Mouse (Mus musculus) hindbrain, embryonic 11.5 days (tissue): ENCODE measurements around the gene Armcx6. TPM values are rescaled to one million over a fixed set of nuclear protein-coding genes. Genes with fewer than 3 reads are reported as not detected.
"Not testable (repeated sequence)": the region's sequence is repeated elsewhere in the genome, so short reads cannot be mapped to it uniquely, and the experiment has no call there.

Source experiments
- ATAC-seq: fragments of 200-750 bp; cut with Nextera tagmentation; 2 replicates; pipeline ENCODE4 v1.8.0; 2017; ENCODE audit warnings: mild to moderate bottlenecking, moderate TSS enrichment, moderate library complexity; ENCODE audit not compliant: low FRiP score
- DNase-seq: peaks from one replicate; pipeline ENCODE4 v3.0.0-alpha.2; 2015; ENCODE audit warnings: low spot score
- H3K27ac ChIP-seq: fragments of 300-500 bp; sonication (generic); 2 replicates; pipeline ENCODE4 v1.5.1; 2014; ENCODE audit warnings: mild to moderate bottlenecking, low read depth, low read length
- H3K27me3 ChIP-seq: fragments of 300-500 bp; sonication (generic); 2 replicates; pipeline ENCODE4 v1.6.1; 2014; ENCODE audit warnings: mild to moderate bottlenecking, low read length, moderate library complexity, mixed read lengths; ENCODE audit not compliant: control insufficient read depth, insufficient read depth
- H3K36me3 ChIP-seq: fragments of 300-500 bp; sonication (generic); 2 replicates; pipeline ENCODE4 v1.6.1; 2014; ENCODE audit warnings: mild to moderate bottlenecking, low read length, moderate library complexity, mixed read lengths; ENCODE audit not compliant: control insufficient read depth, insufficient read depth
- H3K4me1 ChIP-seq: fragments of 300-500 bp; sonication (generic); replicated peaks from 2 replicates; pipeline ENCODE4 v1.6.1; 2014; ENCODE audit warnings: low read length, mixed read lengths; ENCODE audit not compliant: control insufficient read depth, insufficient read depth
- H3K4me2 ChIP-seq: fragments of 300-500 bp; sonication (generic); replicated peaks from 2 replicates; pipeline ENCODE4 v1.6.1; 2014; ENCODE audit warnings: mild to moderate bottlenecking, low read depth, low read length
- H3K4me3 ChIP-seq: fragments of 300-500 bp; sonication (generic); 2 replicates; pipeline ENCODE4 v1.5.1; 2014; ENCODE audit warnings: low read depth, low read length
- H3K9ac ChIP-seq: fragments of 300-500 bp; sonication (generic); 2 replicates; pipeline ENCODE4 v1.6.1; 2014; ENCODE audit warnings: low read depth, low read length
- H3K9me3 ChIP-seq: fragments of 300-500 bp; sonication (generic); 2 replicates; pipeline ENCODE4 v1.6.1; 2016; ENCODE audit warnings: low read length; ENCODE audit not compliant: control insufficient read depth
- WGBS: fragments of 180-500 bp; shearing (Covaris S2); extraction: QIAGEN DNeasy Blood & Tissue Kit; methylation state at CpG from one replicate; pipeline ENCODE4 v1.1.7; 2014; 5-methylcytosine and 5-hydroxymethylcytosine counted together
- polyA plus RNA-seq: library from polyadenylated mRNA; unstranded; fragments of >200 nt; fragmentation: Nextera tagmentation; extraction: Ambion mirVana; gene quantifications from 2 replicates; pipeline ENCODE4 v1.2.1, GENCODE M21; 2014

The Armcx6 gene
- polyA plus RNA-seq: 16.5 and 19.1 TPM in 2 replicates

GRCm38 (mm10) chrX:134750764-134751592 is at the start of gene Armcx6:
TSS of gene Armcx6 (minus strand) at chrX:134751417.
- peak within 1 kb of the TSS; percentile 46 for H3K4me3 ChIP-seq
- H3K4me2 ChIP-seq: peak within 1 kb of the TSS; percentile 58
- no peaks in the 10 kb centered on the region; the same call in 1 of the 2 replicates for H3K4me1 ChIP-seq
- H3K27me3 ChIP-seq: peaks cover 2% of the 10 kb centered on the region; the same call in 1 of the 2 replicates
- DNase-seq (peak; percentile 76), ATAC-seq (peak; percentile 88)
- H3K9me3 ChIP-seq: no peaks in the 10 kb centered on the region
- peak within 1 kb of the TSS; percentile 53 for H3K27ac ChIP-seq
- H3K36me3 ChIP-seq: no peaks in the 10 kb centered on the region
- H3K9ac ChIP-seq: peak within 1 kb of the TSS; percentile 58
- 16% methylated on average over 35 of the region's 36 CpGs for WGBS

GRCm38 (mm10) chrX:134787728-134788127 is 36.5 kb upstream of the Armcx6 start:
- Histone ChIP-seq H3K4me3 (no peak overlapping the region), H3K9ac (no peak overlapping the region), H3K9me3 (no peaks in the 10 kb centered on the region), H3K4me2 (no peak overlapping the region), H3K27me3 (no peaks in the 10 kb centered on the region), H3K27ac (no peak overlapping the region), H3K36me3 (no peaks in the 10 kb centered on the region), H3K4me1 (no peaks in the 10 kb centered on the region)
- DNase-seq (no peak), ATAC-seq (no peak)
- 86% methylated on average over 4 of the region's 4 CpGs for WGBS

GRCm38 (mm10) chrX:134763428-134764198 is 12.4 kb upstream of the Armcx6 start:
- H3K4me3 ChIP-seq, H3K9me3 ChIP-seq, H3K36me3 ChIP-seq, H3K27ac ChIP-seq, H3K9ac ChIP-seq, H3K4me1 ChIP-seq, H3K27me3 ChIP-seq, H3K4me2 ChIP-seq, DNase-seq: not testable (repeated sequence)
- WGBS: 46% methylated on average over 3 of the region's 4 CpGs
- peak; percentile 54; the same call in 1 of the 2 replicates for ATAC-seq

- Histone ChIP-seq H3K27ac (no peak overlapping the region), H3K4me1 (no peaks in the 10 kb centered on the region), H3K36me3 (no peaks in the 10 kb centered on the region)
Observed at GRCm38 (mm10) chrX:134757293-134757995, 6.2 kb upstream of the Armcx6 start.

GRCm38 (mm10) chrX:134756434-134757292 is 5.4 kb upstream of the Armcx6 start, which contains the start of gene Armcx3:
TSS of gene Armcx3 (plus strand) at chrX:134756595.
- no peaks in the 10 kb centered on the region; the same call in 1 of the 2 replicates for H3K27me3 ChIP-seq
- peak; percentile 64 for DNase-seq
- peak within 1 kb of the TSS; percentile 35 for H3K4me2 ChIP-seq
- no peaks in the 10 kb centered on the region for H3K36me3 ChIP-seq
- H3K4me3 ChIP-seq: peak within 1 kb of the TSS; percentile 56
- peak within 1 kb of the TSS; percentile 50 for H3K9ac ChIP-seq
- 0 out of 2 replicates have a peak within 1 kb of the TSS, but pooled peaks have one; percentile 7 for H3K27ac ChIP-seq
- H3K9me3 ChIP-seq: no peaks in the 10 kb centered on the region
- H3K4me1 ChIP-seq: no peaks in the 10 kb centered on the region
- peak; percentile 92 for ATAC-seq
- 27% methylated on average over 46 of the region's 46 CpGs for WGBS

More at GRCm38 (mm10) chrX:134757293-134757995, 6.2 kb upstream of the Armcx6 start:
- DNase-seq (peak; percentile 2), ATAC-seq (peak; percentile 55)
- WGBS: 36% methylated on average over 12 of the region's 13 CpGs
- Histone ChIP-seq H3K9me3 (no peaks in the 10 kb centered on the region), H3K9ac (peak overlapping the region; percentile 50), H3K4me2 (peak overlapping the region; percentile 35), H3K4me3 (peak overlapping the region; percentile 56), H3K27me3 (no peaks in the 10 kb centered on the region; the same call in 1 of the 2 replicates)

GRCm38 (mm10) chrX:134752584-134752983 is 1.4 kb upstream of the Armcx6 start:
- no peak for ATAC-seq
- Histone ChIP-seq H3K4me3 (no peak overlapping the region), H3K27ac (no peak overlapping the region), H3K4me2 (no peak overlapping the region), H3K36me3 (no peaks in the 10 kb centered on the region), H3K9me3 (no peaks in the 10 kb centered on the region), H3K9ac (no peak overlapping the region), H3K4me1 (no peaks in the 10 kb centered on the region; the same call in 1 of the 2 replicates), H3K27me3 (peaks cover 2% of the 10 kb centered on the region; the same call in 1 of the 2 replicates)
- no peak for DNase-seq
- 34% methylated on average over 4 of the region's 4 CpGs for whole genome bisulfite sequencing

- DNase-seq (no peak), ATAC-seq (no peak)
- H3K27me3 ChIP-seq: peaks cover 2% of the 10 kb centered on the region; the same call in 1 of the 2 replicates
- H3K36me3 ChIP-seq: no peaks in the 10 kb centered on the region
- no peak overlapping the region for H3K27ac ChIP-seq
- H3K4me1 ChIP-seq: no peaks in the 10 kb centered on the region; the same call in 1 of the 2 replicates
- H3K4me2 ChIP-seq: no peak overlapping the region
- H3K4me3 ChIP-seq: no peak overlapping the region
- no peak overlapping the region for H3K9ac ChIP-seq
- 58% methylated on average over 2 of the region's 2 CpGs for WGBS
- H3K9me3 ChIP-seq: no peaks in the 10 kb centered on the region
Observed at GRCm38 (mm10) chrX:134751910-134752309, 693 bp upstream of the Armcx6 start.
